Mouse (Mus musculus): Measurements from ENCODE around the gene Pdgfd.

Pdgfd gene

GRCm38 (mm10) chr9:6305847-6306246, 137.5 kb downstream of the Pdgfd start:
- no peak for DNase-seq (ENCODE audit: extremely low spot score, low read depth, low spot score)

GRCm38 (mm10) chr9:6317114-6317513, 148.7 kb downstream of the Pdgfd start:
- DNase-seq (ENCODE audit: extremely low spot score, low read depth, low spot score), result no peak

- no peak for DNase-seq (ENCODE audit: extremely low spot score, low read depth, low spot score)
Measured at GRCm38 (mm10) chr9:6325408-6325807, 157.0 kb downstream of the Pdgfd start.

GRCm38 (mm10) chr9:6333499-6333898, 165.1 kb downstream of the Pdgfd start:
- no peak for DNase-seq (ENCODE audit: extremely low spot score, low read depth, low spot score)

GRCm38 (mm10) chr9:6336236-6336635, 167.9 kb downstream of the Pdgfd start:
- no peak for DNase-seq (ENCODE audit: extremely low spot score, low read depth, low spot score)

GRCm38 (mm10) chr9:6337891-6338290, 169.5 kb downstream of the Pdgfd start:
- DNase-seq (ENCODE audit: extremely low spot score, low read depth, low spot score), result no peak

GRCm38 (mm10) chr9:6338344-6338743, 170.0 kb downstream of the Pdgfd start:
- DNase-seq (ENCODE audit: extremely low spot score, low read depth, low spot score), result no peak

- no peak for DNase-seq (ENCODE audit: extremely low spot score, low read depth, low spot score)
Measured at GRCm38 (mm10) chr9:6339394-6339793, 171.0 kb downstream of the Pdgfd start.

- no peak for DNase-seq (ENCODE audit: extremely low spot score, low read depth, low spot score)
Measured at GRCm38 (mm10) chr9:6340750-6341149, 172.4 kb downstream of the Pdgfd start.

GRCm38 (mm10) chr9:6342854-6343253, 174.5 kb downstream of the Pdgfd start:
- no peak for DNase-seq (ENCODE audit: extremely low spot score, low read depth, low spot score)

- DNase-seq (ENCODE audit: extremely low spot score, low read depth, low spot score), result no peak
Measured at GRCm38 (mm10) chr9:6344514-6344913, 176.1 kb downstream of the Pdgfd start.

- no peak for DNase-seq (ENCODE audit: extremely low spot score, low read depth, low spot score)
Measured at GRCm38 (mm10) chr9:6344924-6345323, 176.5 kb downstream of the Pdgfd start.

- DNase-seq (ENCODE audit: extremely low spot score, low read depth, low spot score), result no peak
Measured at GRCm38 (mm10) chr9:6345366-6345765, 177.0 kb downstream of the Pdgfd start.

GRCm38 (mm10) chr9:6353257-6353960, 185.0 kb downstream of the Pdgfd start:
- DNase-seq (ENCODE audit: extremely low spot score, low read depth, low spot score), result no peak

- no peak for DNase-seq (ENCODE audit: extremely low spot score, low read depth, low spot score)
Measured at GRCm38 (mm10) chr9:6360795-6361194, 192.4 kb downstream of the Pdgfd start.

GRCm38 (mm10) chr9:6366550-6366949, 198.2 kb downstream of the Pdgfd start:
- no peak for DNase-seq (ENCODE audit: extremely low spot score, low read depth, low spot score)

GRCm38 (mm10) chr9:6401764-6402163, 233.4 kb downstream of the Pdgfd start:
- DNase-seq (ENCODE audit: extremely low spot score, low read depth, low spot score), result no peak

GRCm38 (mm10) chr9:6406535-6406934, 238.2 kb downstream of the Pdgfd start:
- no peak for DNase-seq (ENCODE audit: extremely low spot score, low read depth, low spot score)

GRCm38 (mm10) chr9:6407972-6408371, 239.6 kb downstream of the Pdgfd start:
- no peak for DNase-seq (ENCODE audit: extremely low spot score, low read depth, low spot score)

GRCm38 (mm10) chr9:6424606-6425005, 256.2 kb downstream of the Pdgfd start:
- no peak for DNase-seq (ENCODE audit: extremely low spot score, low read depth, low spot score)

Measured in hindlimb bud, embryonic 11.5 days (tissue).